Mouse (Mus musculus) CD4-positive, CD25-positive, alpha-beta regulatory T cell, adult 2 months (primary cell): ENCODE data around the gene Cage1.

Experiments
- DNase-seq: peaks from one replicate; pipeline ENCODE4 v3.0.0-alpha.2; 2012; ENCODE audit warnings: low read depth, low spot score

The Cage1 gene

DNA sequence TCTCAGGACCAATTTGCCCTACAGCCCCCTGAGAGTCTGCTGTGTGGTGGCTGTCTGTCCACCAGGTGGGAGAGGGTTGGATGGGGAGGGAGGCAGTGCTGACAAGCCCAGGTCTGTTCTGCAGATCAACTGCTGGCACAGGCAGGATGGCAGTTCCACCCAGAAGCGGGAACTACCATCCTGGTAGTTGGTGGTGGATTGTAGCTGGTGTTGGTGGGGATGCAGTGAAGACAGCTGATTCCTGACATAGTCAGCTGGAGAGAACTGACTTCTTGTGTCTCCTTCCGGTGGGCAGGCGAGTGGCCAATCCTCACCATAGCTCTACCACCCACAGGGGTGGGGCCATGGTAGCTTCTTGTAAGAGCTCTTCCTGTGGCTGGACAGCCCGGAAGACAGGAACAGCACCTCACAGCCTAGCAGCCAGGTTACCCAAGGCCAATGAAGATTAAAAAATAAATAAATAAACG is 26.4 kb downstream of the Cage1 start:
- DNase-seq, result peak; percentile 58

DNA sequence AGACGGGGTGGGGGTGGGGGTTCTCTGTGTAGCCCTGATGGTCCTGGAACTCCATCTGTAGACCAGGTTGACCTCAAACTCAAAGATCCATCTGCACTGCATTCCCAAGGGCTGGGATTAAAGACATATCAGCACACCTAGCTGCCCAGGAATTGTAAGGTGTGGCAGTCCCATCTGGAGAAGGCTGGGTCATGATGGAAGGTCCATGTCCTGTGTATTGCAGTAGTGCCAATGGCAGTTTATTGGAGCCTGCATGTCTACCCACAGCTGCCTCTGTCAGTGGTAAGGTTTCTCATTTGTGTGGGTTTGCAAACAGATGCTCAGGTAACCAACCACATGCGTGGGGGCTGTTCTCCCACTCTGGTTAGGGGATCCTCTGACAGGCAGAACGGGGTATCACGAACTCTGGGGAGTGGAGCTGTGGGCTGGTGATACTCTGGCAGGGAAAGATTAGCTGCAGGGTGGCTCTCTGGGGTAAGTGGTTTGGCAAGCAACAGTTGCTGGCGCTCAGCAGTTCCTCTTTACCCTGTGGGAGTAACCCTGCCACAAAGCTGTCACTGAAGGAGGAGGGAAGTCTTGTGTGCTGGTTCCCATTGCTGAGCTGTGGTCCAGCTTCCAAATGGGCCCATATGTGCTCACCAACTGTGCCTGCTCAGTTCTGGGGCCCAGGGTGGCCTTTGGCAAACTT is 27.0 kb downstream of the Cage1 start:
- DNase-seq, result no peak

- DNase-seq, result no peak
Observed at GRCm38 (mm10) chr13:38007972-38008371, 28.9 kb downstream of the Cage1 start.

- DNase-seq, result peak; percentile 12
Observed at GRCm38 (mm10) chr13:38002461-38002860, 34.4 kb downstream of the Cage1 start.

GRCm38 (mm10) chr13:37999713-38000112 is 37.2 kb downstream of the Cage1 start:
- no peak for DNase-seq

DNA sequence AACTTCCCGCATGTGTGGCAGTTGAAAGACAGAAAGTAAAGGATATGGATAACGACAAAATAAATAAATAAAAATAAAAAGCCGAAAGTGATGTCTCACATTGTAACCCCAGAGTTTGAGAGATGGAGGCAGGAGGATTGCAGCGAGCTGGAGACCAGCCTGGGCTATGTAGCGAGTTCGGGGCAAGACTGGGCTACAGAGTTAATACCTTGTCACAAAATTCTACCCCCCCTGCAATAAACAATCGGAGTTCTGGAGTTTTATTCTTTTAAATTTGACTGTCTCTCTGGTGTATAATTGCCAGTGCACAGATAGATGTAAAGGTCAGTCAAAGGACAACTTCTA is 42.5 kb downstream of the Cage1 start:
- no peak for DNase-seq

DNA sequence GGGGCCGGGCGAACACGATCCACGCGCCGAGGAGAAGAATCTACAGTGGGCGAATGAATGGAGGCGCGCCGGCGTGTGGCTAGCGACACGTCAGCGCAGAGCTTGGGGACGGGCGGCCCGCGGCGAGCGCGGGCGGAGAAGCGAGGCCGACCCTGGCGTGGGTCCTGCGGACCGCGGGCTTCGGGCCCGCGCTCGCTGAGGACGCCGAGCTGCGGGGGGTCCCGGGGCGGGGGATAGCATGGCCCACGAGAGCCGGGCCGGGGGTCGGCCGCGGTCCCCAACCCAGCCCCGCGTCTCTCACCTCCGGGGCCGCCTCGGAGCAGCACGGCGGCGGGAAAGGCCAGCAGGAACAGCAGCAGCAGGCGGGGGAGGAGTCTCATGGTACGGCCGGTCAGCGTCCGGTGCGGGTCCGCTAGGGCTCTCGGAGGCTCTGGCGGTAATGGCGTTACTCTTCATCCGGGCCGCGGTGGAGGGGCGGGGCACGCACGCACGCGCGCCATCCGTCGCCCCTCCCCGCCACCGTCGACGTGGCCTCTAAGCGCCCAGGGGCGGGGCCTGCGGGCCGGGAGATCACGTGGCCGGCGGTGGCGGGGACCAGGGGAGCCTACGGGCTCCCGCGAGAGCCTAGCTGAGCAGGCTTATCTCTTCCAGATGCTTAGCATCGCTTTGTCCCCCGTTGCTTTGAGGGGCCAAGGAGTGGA is 43.0 kb downstream of the Cage1 start, which contains the start of gene Ssr1:
Ssr1 (minus strand) TSS at position 514 of the 701 bp plus-strand sequence.
- DNase-seq, result peak; percentile 97

DNA sequence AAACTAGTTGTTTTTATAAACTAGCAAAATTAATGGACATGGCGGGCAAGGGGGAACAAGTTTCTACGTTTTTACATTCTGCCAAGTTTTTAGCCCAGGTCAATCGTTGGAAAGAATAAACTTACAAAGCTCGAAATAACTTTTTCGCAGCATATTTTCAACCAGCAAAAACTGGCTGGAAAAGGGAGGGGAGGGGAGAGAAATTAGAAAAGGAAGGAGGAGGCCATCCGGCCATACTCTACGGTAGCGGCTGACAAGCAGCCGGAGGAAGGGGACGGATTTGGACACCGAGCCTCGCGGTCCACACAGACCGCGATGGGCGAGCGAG is 43.5 kb downstream of the Cage1 start:
- DNase-seq, result no peak

DNA sequence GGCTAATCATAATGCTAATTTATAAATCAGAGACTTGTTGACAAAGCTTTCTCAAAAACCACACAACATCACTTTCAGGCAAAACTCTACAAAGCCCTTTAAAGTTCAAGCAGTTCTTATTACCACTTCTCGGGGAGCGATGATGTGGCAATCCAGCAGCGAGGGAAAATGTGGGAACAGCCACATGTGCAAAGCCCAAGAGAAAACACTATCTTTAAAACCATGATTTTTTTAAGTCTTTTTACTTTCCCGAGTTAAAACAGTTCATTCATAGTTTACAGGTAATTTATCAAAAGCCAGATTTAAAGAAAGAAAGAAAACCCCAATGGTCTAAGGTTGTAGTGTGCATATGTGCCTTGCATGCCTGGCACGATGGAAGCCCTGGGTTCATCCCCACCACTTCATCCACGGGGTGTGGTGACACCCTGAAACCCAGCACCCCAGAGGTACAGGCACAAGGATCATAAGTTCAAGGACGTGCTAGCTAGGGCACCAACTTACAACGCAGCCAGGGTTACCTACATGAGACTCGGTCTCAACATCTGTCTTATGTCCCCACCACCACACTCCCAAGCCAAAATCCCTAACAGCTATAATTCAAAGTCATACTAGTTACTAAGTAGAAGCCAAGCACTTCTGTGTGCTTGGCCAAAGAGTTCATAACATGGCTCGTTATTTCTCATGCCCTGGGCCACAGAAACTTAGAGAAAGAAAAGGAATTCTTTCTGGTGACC is 44.1 kb downstream of the Cage1 start:
- peak; percentile 12 for DNase-seq

GRCm38 (mm10) chr13:37989701-37990100 is 47.2 kb downstream of the Cage1 start:
- DNase-seq, result no peak

DNA sequence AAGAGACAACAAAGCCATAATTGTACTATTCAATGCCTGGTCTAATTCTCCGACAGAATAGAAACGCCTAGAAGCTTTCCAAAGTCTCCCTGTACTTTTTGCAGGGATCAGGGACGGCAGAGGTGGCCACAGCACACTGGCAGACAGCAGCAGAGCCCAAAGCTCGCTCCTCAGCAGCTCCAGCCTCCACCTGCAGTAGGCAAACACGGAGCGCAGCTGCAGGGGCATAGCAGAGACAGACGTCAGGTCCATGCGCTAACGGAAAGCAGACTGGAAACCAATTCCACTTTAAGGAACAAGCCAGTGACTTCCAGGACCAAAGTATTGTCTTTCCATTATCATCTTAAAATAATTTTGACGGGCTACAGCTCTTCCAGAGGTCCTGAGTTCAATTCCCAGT is 50.7 kb downstream of the Cage1 start:
- no peak for DNase-seq

DNA sequence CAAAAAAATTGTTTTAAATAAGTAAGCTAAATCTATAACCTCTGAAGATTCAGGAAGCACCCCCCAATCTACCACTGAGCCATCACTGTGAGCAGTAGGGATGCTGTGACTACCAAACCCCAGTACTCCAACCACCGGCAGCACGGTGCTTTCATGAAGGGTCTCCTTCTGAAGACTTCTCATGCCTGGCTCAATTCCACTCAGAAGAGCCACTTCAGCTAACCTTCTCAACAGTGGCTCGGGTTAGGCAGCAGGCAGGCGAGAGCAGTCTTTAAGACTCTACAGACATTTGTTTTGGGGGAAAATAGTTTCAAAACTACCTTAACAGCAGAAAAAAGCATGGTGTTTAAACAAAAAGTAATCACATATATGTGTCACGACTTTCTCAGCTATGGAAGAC is 55.8 kb downstream of the Cage1 start:
- no peak for DNase-seq

- no peak for DNase-seq
Observed at GRCm38 (mm10) chr13:37980346-37980745, 56.5 kb downstream of the Cage1 start.

DNA sequence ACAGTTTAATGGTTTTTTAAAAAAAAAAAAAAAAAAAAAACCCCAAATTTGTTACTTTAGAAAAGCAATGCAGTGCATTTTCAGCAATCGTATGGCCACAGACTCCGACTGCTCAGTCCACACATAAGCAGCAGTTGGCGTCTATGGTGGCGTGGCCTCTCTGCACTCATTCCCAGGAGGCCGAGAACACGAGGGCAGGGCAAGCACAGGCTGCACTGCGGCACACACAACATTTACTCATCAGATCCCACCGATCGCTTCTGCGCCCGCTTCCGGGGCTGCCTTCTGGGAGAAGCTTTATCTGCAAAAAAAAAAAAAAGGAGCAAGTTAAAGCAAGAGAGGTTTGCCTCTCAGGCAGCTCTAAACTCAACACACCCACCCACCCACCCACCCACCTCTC is 57.4 kb downstream of the Cage1 start:
- no peak for DNase-seq

DNA sequence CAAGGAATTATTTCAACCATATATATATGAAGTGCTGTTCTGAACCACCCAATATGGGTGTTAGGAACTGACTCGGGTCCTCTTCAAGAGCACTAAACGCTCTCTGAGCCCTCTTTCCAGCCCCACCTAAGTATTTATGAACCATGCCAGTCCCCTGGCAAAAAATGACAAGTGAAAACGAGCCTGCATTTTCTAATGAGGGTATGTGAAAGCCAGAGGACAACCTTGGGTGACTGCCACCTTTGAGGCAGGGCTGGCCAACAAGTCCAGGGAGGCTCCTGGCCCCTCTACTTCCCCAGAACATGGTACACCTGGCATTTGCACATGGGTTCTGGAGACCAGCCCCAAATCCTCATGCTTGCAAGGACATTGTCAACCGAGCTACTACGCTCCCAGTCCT is 62.1 kb downstream of the Cage1 start:
- DNase-seq, result no peak

DNA sequence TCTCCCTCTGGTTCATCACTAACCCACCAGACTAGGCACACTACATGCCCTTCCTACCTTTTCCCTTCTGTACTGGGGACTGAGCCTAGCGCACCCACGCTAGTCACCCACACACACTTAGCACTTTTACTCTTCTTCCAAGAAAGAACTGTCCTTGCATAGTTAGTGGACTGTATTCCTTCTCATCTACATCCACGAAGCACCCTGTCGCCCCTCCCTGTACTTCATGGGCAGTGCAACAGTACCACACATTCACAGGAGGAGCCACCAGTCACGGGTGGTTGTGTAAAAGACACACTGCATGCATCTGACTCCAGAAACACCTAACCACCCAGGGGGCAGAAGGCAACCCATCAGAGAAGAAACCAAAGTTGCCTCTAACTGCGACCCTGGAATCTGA is 62.8 kb downstream of the Cage1 start:
- DNase-seq, result no peak

- no peak for DNase-seq
Observed at GRCm38 (mm10) chr13:37970887-37971530, 65.9 kb downstream of the Cage1 start.

DNA sequence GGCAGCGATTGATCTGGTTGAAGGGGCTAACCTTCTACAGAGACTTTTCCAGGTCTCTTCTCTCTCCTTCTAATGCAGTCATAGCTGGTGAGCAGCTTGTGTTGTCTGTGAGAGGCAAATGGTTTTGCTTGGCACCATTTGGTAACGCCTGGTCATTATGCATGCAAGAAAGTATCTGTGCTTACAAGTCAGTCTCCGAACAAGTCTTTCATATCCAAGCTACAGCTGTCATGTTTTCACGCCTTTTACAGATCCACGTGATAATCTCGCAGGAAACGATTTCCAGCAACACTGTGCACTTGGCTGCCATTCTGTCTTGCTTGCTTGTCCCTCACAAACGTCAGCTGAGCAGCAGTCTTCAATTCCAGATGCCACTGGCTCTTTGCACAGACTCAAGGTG is 66.9 kb downstream of the Cage1 start:
- no peak for DNase-seq

DNA sequence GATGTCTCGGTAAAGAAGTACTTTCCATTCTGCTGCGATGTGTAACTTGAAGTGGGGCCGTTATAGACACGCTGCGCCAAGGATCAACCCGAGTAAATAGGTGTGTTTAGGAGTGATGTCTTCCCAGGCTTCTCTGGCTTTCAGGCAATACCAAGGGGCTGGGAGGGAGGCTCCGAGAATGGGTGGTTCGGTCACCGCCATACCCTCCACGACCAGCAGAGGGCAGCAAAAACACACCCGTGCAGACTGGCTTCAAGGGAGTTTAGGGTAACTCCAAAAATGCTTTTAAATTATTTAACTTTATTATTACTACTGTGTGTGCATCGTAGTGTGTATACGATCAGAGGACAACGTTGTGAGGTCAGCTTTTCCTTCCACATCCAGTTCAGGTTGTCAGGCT is 67.5 kb downstream of the Cage1 start:
- peak; percentile 88 for DNase-seq

- DNase-seq, result no peak
Observed at GRCm38 (mm10) chr13:37967565-37967964, 69.3 kb downstream of the Cage1 start.

GRCm38 (mm10) chr13:37967052-37967437 is 69.8 kb downstream of the Cage1 start:
- no peak for DNase-seq
